Mouse (Mus musculus): ENCODE measurements at regions not wholly inside any gene's neighbourhood (a gene's known extent, or its start where the extent isn't known, plus 50 kb on each side); places are given as distances from the start of the nearest gene placed in this dataset.

- no peak for DNase-seq (ENCODE audit: extremely low spot score, low spot score)
These were observed 108.7 kb downstream of the Dyrk2 start for GRCm38 (mm10) chr10:118761101-118761868.

GRCm38 (mm10) chr10:118765051-118765450, 105.0 kb downstream of the Dyrk2 start:
- DNase-seq (ENCODE audit: extremely low spot score, low spot score): no peak

- DNase-seq (ENCODE audit: extremely low spot score, low spot score): no peak
These were observed 104.2 kb downstream of the Dyrk2 start for GRCm38 (mm10) chr10:118765544-118766441.

- DNase-seq (ENCODE audit: extremely low spot score, low spot score): no peak
These were observed 103.2 kb downstream of the Dyrk2 start for GRCm38 (mm10) chr10:118766826-118767225.

GRCm38 (mm10) chr10:118769751-118770150, 100.3 kb downstream of the Dyrk2 start:
- DNase-seq (ENCODE audit: extremely low spot score, low spot score): no peak

- no peak for DNase-seq (ENCODE audit: extremely low spot score, low spot score)
These were observed 91.4 kb downstream of the Dyrk2 start for GRCm38 (mm10) chr10:118778656-118779055.

- no peak for DNase-seq (ENCODE audit: extremely low spot score, low spot score)
These were observed 89.0 kb downstream of the Dyrk2 start for GRCm38 (mm10) chr10:118780831-118781569.

GRCm38 (mm10) chr10:118781811-118782232, 88.2 kb downstream of the Dyrk2 start:
- DNase-seq (ENCODE audit: extremely low spot score, low spot score): no peak

GRCm38 (mm10) chr10:118782646-118783045, 87.4 kb downstream of the Dyrk2 start:
- no peak for DNase-seq (ENCODE audit: extremely low spot score, low spot score)

GRCm38 (mm10) chr10:118787280-118787690, 82.7 kb downstream of the Dyrk2 start:
- DNase-seq (ENCODE audit: extremely low spot score, low spot score): no peak

GRCm38 (mm10) chr10:118792352-118793100, 77.5 kb downstream of the Dyrk2 start:
- DNase-seq (ENCODE audit: extremely low spot score, low spot score): no peak

GRCm38 (mm10) chr10:118793794-118794193, 76.2 kb downstream of the Dyrk2 start:
- no peak for DNase-seq (ENCODE audit: extremely low spot score, low spot score)

- DNase-seq (ENCODE audit: extremely low spot score, low spot score): no peak
These were observed 75.5 kb downstream of the Dyrk2 start for GRCm38 (mm10) chr10:118794395-118795060.

- no peak for DNase-seq (ENCODE audit: extremely low spot score, low spot score)
These were observed 75.0 kb downstream of the Dyrk2 start for GRCm38 (mm10) chr10:118795061-118795407.

- DNase-seq (ENCODE audit: extremely low spot score, low spot score): no peak
These were observed 73.5 kb downstream of the Dyrk2 start for GRCm38 (mm10) chr10:118796512-118796911.

- no peak for DNase-seq (ENCODE audit: extremely low spot score, low spot score)
These were observed 72.8 kb downstream of the Dyrk2 start for GRCm38 (mm10) chr10:118797256-118797655.

- DNase-seq (ENCODE audit: extremely low spot score, low spot score): no peak
These were observed 70.2 kb downstream of the Dyrk2 start for GRCm38 (mm10) chr10:118799767-118800166.

GRCm38 (mm10) chr10:118803922-118804557, 66.0 kb downstream of the Dyrk2 start:
- no peak for DNase-seq (ENCODE audit: extremely low spot score, low spot score)

- no peak for DNase-seq (ENCODE audit: extremely low spot score, low spot score)
These were observed 65.4 kb downstream of the Dyrk2 start for GRCm38 (mm10) chr10:118804574-118804973.

Data from neural tube, embryonic 10.5 days (tissue).